Mouse (Mus musculus): ENCODE measurements around the gene Gpr108. TPM values are rescaled to one million over a fixed set of nuclear protein-coding genes. Genes with fewer than 3 reads are reported as not detected.
A peak's percentile ranks its signal among the peaks of the same experiment; 100 is the strongest.

Gpr108 gene
- polyA plus RNA-seq, 1 experiment from 2014 or later, result 13.7 TPM

DNA sequence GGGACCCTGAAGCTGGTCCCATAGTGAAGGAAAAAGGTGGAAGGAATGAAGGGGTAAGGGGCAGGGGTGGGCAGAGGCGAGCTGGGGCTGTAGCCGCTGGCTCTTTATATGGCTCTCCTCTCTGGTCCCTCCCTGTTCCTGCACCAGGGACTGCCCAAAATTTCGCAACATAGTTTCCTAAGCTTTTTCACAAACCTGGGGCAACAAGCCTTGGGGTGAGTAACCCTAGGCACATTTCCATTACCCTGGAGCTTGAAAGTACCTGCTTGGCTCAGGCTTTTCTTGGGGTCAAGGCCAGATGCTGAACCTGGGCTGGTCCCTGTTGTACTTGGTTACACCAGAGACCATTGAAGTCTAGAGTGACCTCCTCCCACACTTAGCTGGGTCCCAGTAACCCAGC is 20.2 kb downstream of the Gpr108 start, which contains the start of gene C3:
C3 (minus strand) TSS at position 123 of the 400 bp plus-strand sequence.
- peaks cover 45% of the 10 kb centered on the region for H3K4me1 ChIP-seq (replicated peaks)
- H3K9ac ChIP-seq, result peak within 1 kb of the TSS; percentile 43
- DNase-seq (no peak), ATAC-seq (ENCODE audit: low read depth) (peak; percentile 59)
- peaks cover 2% of the 10 kb centered on the region; the same call in 1 of the 2 replicates for H3K36me3 ChIP-seq
- peak within 1 kb of the TSS; percentile 59 for H3K27ac ChIP-seq
- no peaks in the 10 kb centered on the region for H3K9me3 ChIP-seq (replicated peaks)
- H3K27me3 ChIP-seq, result peaks cover 10% of the 10 kb centered on the region; the same call in 1 of the 2 replicates
- H3K4me3 ChIP-seq (replicated peaks), result peak within 1 kb of the TSS; percentile 41
- H3K4me2 ChIP-seq, result peak within 1 kb of the TSS; percentile 50
- 42% methylated on average over 3 of the region's 3 CpGs for WGBS (ENCODE audit: insufficient replicate concordance)

DNA sequence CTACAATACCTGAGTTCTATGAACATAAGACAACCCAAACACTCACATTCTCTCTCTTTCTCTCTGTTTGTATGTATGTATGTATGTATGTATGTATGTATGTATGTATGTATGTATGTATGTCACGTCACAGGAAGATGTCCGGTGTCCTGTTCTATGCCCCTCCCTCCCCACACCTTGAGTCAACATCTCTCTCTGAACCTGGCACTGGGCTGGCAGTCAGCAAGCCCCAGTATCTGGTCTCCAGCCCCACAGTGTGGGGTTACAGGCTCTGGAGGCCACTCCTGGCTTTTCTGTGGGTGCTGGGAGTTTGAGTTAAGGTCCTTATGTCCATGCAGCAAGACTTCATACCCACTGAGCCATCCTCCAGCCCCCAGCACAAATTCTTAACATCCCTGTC is 20.8 kb downstream of the Gpr108 start:
- peak overlapping the region; percentile 50 for H3K4me2 ChIP-seq
- WGBS (ENCODE audit: insufficient replicate concordance), result 73% methylated on average over 2 of the region's 2 CpGs
- H3K9me3 ChIP-seq (replicated peaks), result no peaks in the 10 kb centered on the region
- peaks cover 10% of the 10 kb centered on the region; the same call in 1 of the 2 replicates for H3K27me3 ChIP-seq
- peaks cover 47% of the 10 kb centered on the region for H3K4me1 ChIP-seq (replicated peaks)
- DNase-seq (no peak), ATAC-seq (ENCODE audit: low read depth) (no peak)
- peaks cover 6% of the 10 kb centered on the region; the same call in 1 of the 2 replicates for H3K36me3 ChIP-seq
- H3K9ac ChIP-seq, result peak overlapping the region; percentile 43
- 0 out of 2 replicates have a peak overlapping the region, but pooled peaks have one; percentile 23 for H3K27ac ChIP-seq
- peak overlapping the region; percentile 41 for H3K4me3 ChIP-seq (replicated peaks)

DNA sequence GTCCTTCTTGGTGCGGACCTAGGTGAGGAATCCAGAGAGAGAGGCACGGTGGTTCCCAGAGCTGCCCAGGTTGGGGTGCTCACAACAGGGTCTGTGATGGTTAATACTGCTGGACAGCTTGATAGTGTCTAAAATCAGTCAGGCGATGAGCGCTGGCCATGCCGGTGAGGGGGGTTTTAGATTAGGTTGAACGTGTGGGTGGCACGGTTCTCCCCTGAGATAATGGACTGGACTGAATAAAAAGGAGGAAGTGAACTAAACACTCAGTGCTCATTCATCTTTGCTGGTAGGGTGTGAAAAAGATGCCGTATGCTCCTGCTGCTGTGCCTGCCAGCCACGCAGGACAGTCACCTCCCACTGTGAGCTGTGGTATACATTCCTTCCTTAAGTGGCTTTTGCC is 24.9 kb downstream of the Gpr108 start:
- Histone ChIP-seq H3K27me3 (peaks cover 10% of the 10 kb centered on the region; the same call in 1 of the 2 replicates), H3K4me3 (replicated peaks) (no peak overlapping the region), H3K9me3 (replicated peaks) (no peaks in the 10 kb centered on the region), H3K27ac (no peak overlapping the region), H3K4me2 (no peak overlapping the region), H3K36me3 (peaks cover 14% of the 10 kb centered on the region; the same call in 1 of the 2 replicates), H3K4me1 (replicated peaks) (peaks cover 17% of the 10 kb centered on the region), H3K9ac (no peak overlapping the region)
- DNase-seq (no peak), ATAC-seq (ENCODE audit: low read depth) (no peak)
- whole genome bisulfite sequencing (ENCODE audit: insufficient replicate concordance), result 34% methylated on average over 9 of the region's 9 CpGs

GRCm38 (mm10) chr17:57221911-57222310 is 26.3 kb downstream of the Gpr108 start:
- WGBS (ENCODE audit: insufficient replicate concordance), result 43% methylated on average over 4 of the region's 4 CpGs
- Histone ChIP-seq H3K27ac (no peak overlapping the region), H3K27me3 (peaks cover 10% of the 10 kb centered on the region; the same call in 1 of the 2 replicates), H3K36me3 (peaks cover 14% of the 10 kb centered on the region), H3K9ac (no peak overlapping the region), H3K9me3 (replicated peaks) (no peaks in the 10 kb centered on the region), H3K4me1 (replicated peaks) (peaks cover 15% of the 10 kb centered on the region), H3K4me3 (replicated peaks) (no peak overlapping the region), H3K4me2 (no peak overlapping the region)
- DNase-seq (no peak), ATAC-seq (ENCODE audit: low read depth) (no peak)

- Histone ChIP-seq H3K36me3 (peaks cover 14% of the 10 kb centered on the region), H3K9me3 (replicated peaks) (no peaks in the 10 kb centered on the region), H3K4me2 (no peak overlapping the region), H3K27me3 (peaks cover 9% of the 10 kb centered on the region; the same call in 1 of the 2 replicates), H3K4me1 (replicated peaks) (peaks cover 12% of the 10 kb centered on the region; the same call in 1 of the 2 replicates), H3K27ac (no peak overlapping the region), H3K4me3 (replicated peaks) (no peak overlapping the region), H3K9ac (no peak overlapping the region)
- WGBS (ENCODE audit: insufficient replicate concordance), result 22% methylated on average over 3 of the region's 3 CpGs
- ATAC-seq (ENCODE audit: low read depth), result no peak; the same call in 1 of the 2 replicates
- DNase-seq, result no peak
Measured at GRCm38 (mm10) chr17:57219884-57220207, 28.4 kb downstream of the Gpr108 start.

DNA sequence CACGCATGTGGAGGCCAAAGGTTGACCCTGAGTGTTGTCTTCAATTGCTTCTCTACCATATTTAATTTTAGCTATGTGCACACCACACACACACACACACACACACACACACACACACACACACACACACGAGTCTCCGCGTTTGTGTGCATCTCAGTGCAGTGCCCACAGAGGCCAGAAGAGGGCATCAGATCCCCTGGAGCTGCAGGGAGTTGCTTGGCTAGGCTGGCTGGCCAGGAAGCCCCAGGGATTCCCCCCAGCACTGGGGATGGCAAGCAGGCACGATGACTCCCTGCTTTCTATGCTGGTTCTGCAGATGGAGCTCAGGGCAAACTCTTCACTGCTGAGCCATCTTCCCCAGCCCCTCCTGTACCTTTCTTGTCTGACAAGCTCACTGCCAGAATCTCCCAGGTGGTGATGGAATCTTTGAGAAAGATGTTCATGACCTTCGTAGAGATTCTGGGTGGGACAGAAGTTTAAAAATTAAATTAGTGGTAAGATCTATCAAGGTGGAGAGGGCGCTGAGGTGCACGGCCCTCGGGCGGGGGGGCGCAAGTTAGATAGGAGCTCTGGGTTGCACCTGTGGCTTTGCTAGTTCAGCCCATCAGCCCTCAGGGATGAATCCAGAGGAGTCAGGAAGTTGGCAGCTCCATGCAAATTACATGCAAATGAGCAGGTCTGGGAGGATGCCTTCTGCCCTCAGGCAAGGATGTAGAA is 28.9 kb downstream of the Gpr108 start:
- ATAC-seq (ENCODE audit: low read depth) (no peak), DNase-seq (peak; percentile 37)
- H3K36me3 ChIP-seq, result peaks cover 14% of the 10 kb centered on the region
- no peak overlapping the region for H3K9ac ChIP-seq
- no peak overlapping the region for H3K27ac ChIP-seq
- 0 out of 2 replicates have a peak, but pooled peaks cover 4% of the 10 kb centered on the region for H3K27me3 ChIP-seq
- no peaks in the 10 kb centered on the region for H3K9me3 ChIP-seq (replicated peaks)
- H3K4me2 ChIP-seq, result no peak overlapping the region
- H3K4me3 ChIP-seq (replicated peaks), result no peak overlapping the region
- WGBS (ENCODE audit: insufficient replicate concordance), result 23% methylated on average over 11 of the region's 11 CpGs
- peaks cover 15% of the 10 kb centered on the region; the same call in 1 of the 2 replicates for H3K4me1 ChIP-seq (replicated peaks)

DNA sequence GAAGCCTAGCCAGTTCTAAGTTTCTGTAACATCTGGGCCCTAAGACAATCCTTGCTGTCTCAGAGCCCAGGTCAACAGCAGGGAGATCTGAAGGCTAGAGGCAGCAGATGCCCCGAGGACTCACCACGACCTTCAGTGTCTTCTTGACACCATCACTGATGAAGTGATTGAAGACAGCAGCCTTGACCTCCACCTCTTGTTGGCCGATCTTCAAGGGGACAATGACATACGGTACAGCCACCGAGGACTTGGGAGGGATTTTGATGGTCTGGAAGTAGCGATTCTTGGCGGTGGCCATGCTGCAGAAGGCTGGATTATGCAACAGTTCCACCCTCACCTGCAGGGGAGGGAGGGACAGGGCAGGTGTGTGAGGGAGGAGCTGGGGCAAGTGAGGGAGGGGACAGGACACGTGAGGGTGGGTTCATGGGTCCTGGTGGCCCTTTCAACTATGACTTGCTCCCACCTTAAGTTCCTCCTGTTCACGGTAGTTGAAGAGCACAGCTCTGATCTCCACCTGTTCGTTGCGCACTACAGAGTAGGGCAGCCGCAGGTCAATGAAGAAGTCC is 29.8 kb downstream of the Gpr108 start:
- H3K4me1 ChIP-seq (replicated peaks), result peaks cover 10% of the 10 kb centered on the region; the same call in 1 of the 2 replicates
- H3K27ac ChIP-seq, result no peak overlapping the region
- DNase-seq (no peak), ATAC-seq (ENCODE audit: low read depth) (no peak)
- no peaks in the 10 kb centered on the region for H3K9me3 ChIP-seq (replicated peaks)
- no peaks in the 10 kb centered on the region for H3K27me3 ChIP-seq
- no peak overlapping the region for H3K9ac ChIP-seq
- H3K4me3 ChIP-seq (replicated peaks), result no peak overlapping the region
- H3K36me3 ChIP-seq, result peaks cover 14% of the 10 kb centered on the region
- 67% methylated on average over 12 of the region's 12 CpGs for WGBS (ENCODE audit: insufficient replicate concordance)
- no peak overlapping the region for H3K4me2 ChIP-seq

DNA sequence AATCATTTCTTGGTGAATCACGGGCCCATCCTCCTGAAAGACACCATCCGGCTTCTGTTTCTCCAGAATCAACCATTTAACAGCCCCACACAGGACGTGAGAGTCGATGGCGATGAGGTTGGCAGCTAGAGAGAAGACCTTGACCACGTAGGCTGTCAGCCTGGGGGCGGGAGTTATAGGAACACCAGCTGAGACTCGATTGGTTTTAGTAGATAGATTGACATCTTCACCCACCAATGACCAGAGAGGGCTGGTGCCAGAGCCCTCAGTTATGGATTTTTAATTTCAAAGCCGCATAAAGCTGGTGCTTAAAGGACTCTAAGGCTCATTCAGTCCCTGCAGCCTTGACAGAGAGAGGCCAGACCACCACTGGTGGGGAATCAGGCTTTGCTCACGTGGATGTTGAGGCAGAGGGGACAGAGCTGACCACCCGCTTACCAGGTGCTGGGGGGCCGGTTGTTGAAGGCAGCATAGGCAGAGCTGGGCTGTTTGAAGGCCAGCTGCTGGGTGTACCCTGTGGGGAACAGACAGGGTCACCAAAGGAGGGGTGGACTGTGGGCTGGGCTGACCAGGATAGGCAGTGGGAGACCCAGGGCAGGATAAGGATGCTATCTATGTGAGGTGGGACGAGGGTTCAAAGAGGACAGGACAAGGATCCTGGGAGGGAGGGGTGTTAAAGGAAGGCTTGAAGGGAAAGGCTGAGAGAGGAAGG is 33.4 kb downstream of the Gpr108 start:
- Histone ChIP-seq H3K27ac (no peak overlapping the region), H3K4me3 (replicated peaks) (no peak overlapping the region), H3K4me1 (replicated peaks) (peaks cover 8% of the 10 kb centered on the region; the same call in 1 of the 2 replicates), H3K9me3 (replicated peaks) (no peaks in the 10 kb centered on the region), H3K9ac (no peak overlapping the region), H3K4me2 (no peak overlapping the region), H3K27me3 (no peaks in the 10 kb centered on the region), H3K36me3 (peaks cover 16% of the 10 kb centered on the region)
- ATAC-seq (ENCODE audit: low read depth) (no peak), DNase-seq (no peak)
- 29% methylated on average over 13 of the region's 13 CpGs for WGBS (ENCODE audit: insufficient replicate concordance)

- no peaks in the 10 kb centered on the region for H3K27me3 ChIP-seq
- H3K36me3 ChIP-seq, result peaks cover 15% of the 10 kb centered on the region; the same call in 1 of the 2 replicates
- WGBS (ENCODE audit: insufficient replicate concordance), result 50% methylated on average over 9 of the region's 9 CpGs
- no peak overlapping the region for H3K4me3 ChIP-seq (replicated peaks)
- H3K9ac ChIP-seq, result no peak overlapping the region
- ATAC-seq (ENCODE audit: low read depth) (no peak), DNase-seq (no peak)
- H3K27ac ChIP-seq, result no peak overlapping the region
- H3K9me3 ChIP-seq (replicated peaks), result no peaks in the 10 kb centered on the region
- no peak overlapping the region for H3K4me2 ChIP-seq
- 0 out of 2 replicates have a peak, but pooled peaks cover 3% of the 10 kb centered on the region for H3K4me1 ChIP-seq (replicated peaks)
Measured at GRCm38 (mm10) chr17:57211501-57211900, 36.7 kb downstream of the Gpr108 start.

- Histone ChIP-seq H3K27me3 (no peaks in the 10 kb centered on the region), H3K4me1 (replicated peaks) (peaks cover 6% of the 10 kb centered on the region), H3K27ac (no peak overlapping the region), H3K4me3 (replicated peaks) (no peak overlapping the region), H3K9me3 (replicated peaks) (no peaks in the 10 kb centered on the region), H3K36me3 (peaks cover 20% of the 10 kb centered on the region), H3K4me2 (no peak overlapping the region), H3K9ac (no peak overlapping the region)
- DNase-seq (no peak), ATAC-seq (ENCODE audit: low read depth) (no peak)
- WGBS (ENCODE audit: insufficient replicate concordance), result 42% methylated on average over 4 of the region's 4 CpGs
Measured at GRCm38 (mm10) chr17:57209330-57209729, 38.9 kb downstream of the Gpr108 start.

GRCm38 (mm10) chr17:57207938-57208337 is 40.3 kb downstream of the Gpr108 start:
- Histone ChIP-seq H3K4me3 (replicated peaks) (no peak overlapping the region), H3K27me3 (no peaks in the 10 kb centered on the region), H3K9ac (no peak overlapping the region), H3K36me3 (peaks cover 16% of the 10 kb centered on the region), H3K4me2 (no peak overlapping the region), H3K9me3 (replicated peaks) (no peaks in the 10 kb centered on the region), H3K4me1 (replicated peaks) (peaks cover 15% of the 10 kb centered on the region), H3K27ac (no peak overlapping the region)
- ATAC-seq (ENCODE audit: low read depth) (no peak), DNase-seq (no peak)
- 61% methylated on average over 3 of the region's 3 CpGs for WGBS (ENCODE audit: insufficient replicate concordance)

Measured in liver, embryonic 13.5 days (tissue).